Mouse (Mus musculus): Measurements from ENCODE around the gene Smarcd1.

DNA sequence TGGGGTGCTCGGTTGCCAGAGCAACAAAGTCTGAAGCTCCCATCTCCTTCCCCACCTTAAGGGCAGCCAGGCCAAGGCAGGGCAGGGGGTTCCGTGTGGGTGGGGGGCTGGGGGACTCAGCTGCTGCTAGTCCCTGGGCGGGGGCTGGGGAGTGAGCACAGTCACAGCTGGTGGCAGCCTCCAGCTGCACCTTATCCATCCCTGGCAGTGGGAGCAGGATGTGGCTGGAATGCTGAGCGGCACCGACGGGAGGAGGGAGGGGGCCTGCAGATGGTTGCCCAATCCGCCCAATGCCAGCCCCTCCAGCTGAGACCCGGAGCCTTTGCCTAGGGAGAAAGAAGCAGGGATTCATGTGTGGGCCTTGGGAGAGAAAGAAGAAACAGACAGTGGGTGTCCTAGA is 24.8 kb upstream of the Smarcd1 start:
- TF ChIP-seq POLR2A (IDR thresholded peaks at IDR 0.05; ENCODE audit: insufficient read depth, low read depth, low read length) (no peak), EP300 (IDR thresholded peaks at IDR 0.05; ENCODE audit: insufficient read depth, low read depth, low read length) (no peak)
